Mouse (Mus musculus): ENCODE measurements at regions not wholly inside any gene's neighbourhood (a gene's known extent, or its start where the extent isn't known, plus 50 kb on each side); places are given as distances from the start of the nearest gene placed in this dataset.

GRCm38 (mm10) chr2:83224018-83224417 lies 280.6 kb downstream of the Fsip2 start:
- peak; percentile 92 for ATAC-seq (ENCODE audit: low TSS enrichment)

GRCm38 (mm10) chr2:83226198-83226597 lies 282.8 kb downstream of the Fsip2 start:
- no peak for ATAC-seq (ENCODE audit: low TSS enrichment)

- no peak for ATAC-seq (ENCODE audit: low TSS enrichment)
Observed at GRCm38 (mm10) chr2:83251173-83252101, 308.0 kb downstream of the Fsip2 start.

- ATAC-seq (ENCODE audit: low TSS enrichment) = no peak
Observed at GRCm38 (mm10) chr2:83256811-83257321, 313.4 kb downstream of the Fsip2 start.

- no peak for ATAC-seq (ENCODE audit: low TSS enrichment)
Observed at GRCm38 (mm10) chr2:83258613-83259012, 315.2 kb downstream of the Fsip2 start.

- ATAC-seq (ENCODE audit: low TSS enrichment) = no peak
Observed at GRCm38 (mm10) chr2:83303515-83303914, 340.7 kb upstream of the Zc3h15 start.

GRCm38 (mm10) chr2:83332056-83332769 lies 312.0 kb upstream of the Zc3h15 start:
- ATAC-seq (ENCODE audit: low TSS enrichment) = no peak; the same call in 1 of the 2 replicates

- peak; percentile 91 for ATAC-seq (ENCODE audit: low TSS enrichment)
Observed at GRCm38 (mm10) chr2:83332770-83333157, 311.5 kb upstream of the Zc3h15 start.

- peak; percentile 69 for ATAC-seq (ENCODE audit: low TSS enrichment)
Observed at GRCm38 (mm10) chr2:83337364-83337763, 306.9 kb upstream of the Zc3h15 start.

GRCm38 (mm10) chr2:83340168-83340567 lies 304.1 kb upstream of the Zc3h15 start:
- ATAC-seq (ENCODE audit: low TSS enrichment) = no peak

Data from frontal cortex, adult (tissue).